ENCODE assay signal across 20 mouse cellular contexts in the genomic region with DNA sequence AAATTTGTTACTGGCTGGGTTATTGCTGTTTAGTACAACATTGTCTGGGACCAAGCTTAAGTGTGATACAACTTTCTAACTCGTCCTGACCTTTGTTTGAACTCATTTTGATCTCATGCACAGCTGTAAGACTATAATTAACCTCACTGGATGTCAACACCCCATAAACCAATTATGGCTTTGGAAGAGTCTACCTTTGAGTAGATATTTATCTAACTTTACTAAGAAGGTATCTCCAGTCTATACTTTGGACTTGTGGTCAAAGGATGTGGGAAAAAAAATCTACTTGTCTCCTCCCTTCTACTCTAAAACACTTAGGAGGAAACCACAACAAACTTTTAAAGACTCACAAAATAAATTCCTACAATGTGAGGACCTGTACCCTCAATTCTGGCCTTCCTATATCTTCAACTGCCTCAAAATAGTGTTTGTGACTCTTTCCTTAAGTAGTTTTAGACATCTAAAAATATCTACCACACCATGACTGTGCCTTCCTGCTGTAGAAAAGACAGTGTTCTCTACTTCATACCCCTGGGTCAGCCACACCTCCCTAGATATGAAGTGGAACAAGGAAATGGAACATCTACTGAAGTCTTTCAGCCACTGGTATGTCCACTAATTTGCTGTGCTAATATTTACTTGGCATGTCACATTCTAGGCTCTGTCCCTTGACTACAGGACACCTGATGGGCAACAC. TPM values are rescaled to one million over a fixed set of nuclear protein-coding genes. Genes with fewer than 3 reads are reported as not detected.
DNase-seq lines count a peak whose midpoint lies in the region; ATAC-seq and TF ChIP-seq lines count a peak whose summit lies in the region.
"Had no signal": no experiment of that assay in that cellular context is flagged by ENCODE, and none has a peak within 500 bp of the region (broad histone marks: within the 10 kb centered on the region; RNA-seq: fewer than 3 reads in every experiment).

No protein-coding gene starts in this region.

- no peak for TF ChIP-seq CTCF in kidney, postnatal 0 days (IDR thresholded peaks at IDR 0.05; ENCODE audit: low read depth)

- WGBS in heart, embryonic 10.5 days: 42% methylated on average over 1 of the region's 1 CpGs
- WGBS in kidney, postnatal 0 days: 29% methylated on average over 1 of the region's 1 CpGs

- H3K36me3 ChIP-seq in heart, embryonic 10.5 days: no peaks in the 10 kb centered on the region
- H3K36me3 ChIP-seq in kidney, postnatal 0 days (ENCODE audit: insufficient read depth, low read length): no peaks in the 10 kb centered on the region
- H3K36me3 ChIP-seq: embryonic facial prominence, embryonic 12.5 days; forebrain, embryonic 15.5 days; G1E; heart, embryonic 15.5 days; hindbrain, embryonic 10.5 days had no signal

- DNase-seq in heart, embryonic 10.5 days (ENCODE audit: low spot score): peak; percentile 31
- no peak for DNase-seq in heart, postnatal 4 days
- no peak for DNase-seq in kidney, postnatal 0 days (ENCODE audit: low spot score)
- no peak for DNase-seq in kidney, postnatal 14 days
- DNase-seq in cerebellum, adult 11-12 months: no peak
- DNase-seq: adrenal gland, adult 8-10 months; adrenal gland, postnatal 36 days; cerebellum, adult 8-10 months; cerebellum, postnatal 14 days; gastrocnemius, postnatal 25 days; heart, postnatal 14 days had no signal

- H3K9ac ChIP-seq in kidney, postnatal 0 days (ENCODE audit: low read depth, low read length): no peak overlapping the region
- H3K9ac ChIP-seq: embryonic facial prominence, embryonic 12.5 days; forebrain, embryonic 15.5 days; heart, embryonic 15.5 days; hindbrain, embryonic 14.5 days had no signal

- ATAC-seq in kidney, postnatal 0 days (replicated peaks; ENCODE audit: low FRiP score, low read depth): peak; percentile 59; the same call in 1 of the 2 replicates
- ATAC-seq in common myeloid progenitor, adult 5-6 weeks (replicated peaks; ENCODE audit: low read depth, poor library complexity, severe bottlenecking): peak; percentile 52
- ATAC-seq: forebrain, embryonic 15.5 days had no signal

- H3K9me3 ChIP-seq in heart, embryonic 10.5 days: no peaks in the 10 kb centered on the region
- no peaks in the 10 kb centered on the region for H3K9me3 ChIP-seq in kidney, postnatal 0 days (replicated peaks; ENCODE audit: low read length)
- H3K9me3 ChIP-seq: embryonic facial prominence, embryonic 12.5 days; forebrain, embryonic 15.5 days; G1E; heart, embryonic 15.5 days; hindbrain, embryonic 10.5 days had no signal

- H3K27ac ChIP-seq in heart, embryonic 10.5 days: no peak overlapping the region
- no peak overlapping the region for H3K27ac ChIP-seq in kidney, postnatal 0 days
- H3K27ac ChIP-seq: embryonic facial prominence, embryonic 12.5 days; forebrain, embryonic 15.5 days; heart, embryonic 15.5 days; hindbrain, embryonic 10.5 days; hindbrain, embryonic 14.5 days had no signal

- peaks cover 7% of the 10 kb centered on the region; the same call in 1 of the 2 replicates for H3K4me1 ChIP-seq in heart, embryonic 10.5 days
- H3K4me1 ChIP-seq in kidney, postnatal 0 days (replicated peaks; ENCODE audit: insufficient read depth, low read length): no peaks in the 10 kb centered on the region
- H3K4me1 ChIP-seq: embryonic facial prominence, embryonic 12.5 days; forebrain, embryonic 15.5 days; heart, embryonic 15.5 days had no signal

- H3K4me3 ChIP-seq in heart, embryonic 10.5 days: no peak overlapping the region
- H3K4me3 ChIP-seq in kidney, postnatal 0 days (replicated peaks; ENCODE audit: low read depth, low read length): no peak overlapping the region
- H3K4me3 ChIP-seq: embryonic facial prominence, embryonic 12.5 days; forebrain, embryonic 15.5 days; heart, embryonic 15.5 days; hindbrain, embryonic 10.5 days had no signal

- no peak overlapping the region for H3K4me2 ChIP-seq in kidney, postnatal 0 days (ENCODE audit: low read length)
- H3K4me2 ChIP-seq: embryonic facial prominence, embryonic 12.5 days; forebrain, embryonic 15.5 days; heart, embryonic 11.5 days; heart, embryonic 15.5 days; hindbrain, embryonic 14.5 days had no signal

- no peaks in the 10 kb centered on the region for H3K27me3 ChIP-seq in heart, embryonic 10.5 days (ENCODE audit: insufficient read depth, poor library complexity, severe bottlenecking)
- H3K27me3 ChIP-seq in kidney, postnatal 0 days (ENCODE audit: insufficient read depth, low read length): no peaks in the 10 kb centered on the region
- H3K27me3 ChIP-seq: embryonic facial prominence, embryonic 12.5 days; forebrain, embryonic 15.5 days; heart, embryonic 15.5 days had no signal

RNA-seq across cellular contexts. Expression of gene Frzb, which starts 16.9 kb away (rescaled TPM):
- 8.1 and 8.9 TPM in 2 replicates for polyA plus RNA-seq in heart, embryonic 10.5 days (2016; fragmentation: Nextera tagmentation; extraction: Ambion mirVana)
- total RNA-seq in heart, postnatal 4 days (2021): 1 to 10 TPM; 7.6 to 8.5 TPM
- 23.5 and 24.3 TPM in 2 replicates for polyA plus RNA-seq in kidney, postnatal 0 days (2015; fragmentation: Nextera tagmentation; extraction: Ambion mirVana)
- total RNA-seq in common myeloid progenitor, adult 5-6 weeks (2017): not detected in 2 replicates
- total RNA-seq: granulocyte monocyte progenitor cell, adult 5-6 weeks had no signal
